Mouse (Mus musculus) ES-E14 (cell line): Measurements from ENCODE around the gene Rbfox2. TPM values are rescaled to one million over a fixed set of nuclear protein-coding genes. Genes with fewer than 3 reads are reported as not detected.

Source experiments
- DNase-seq: peaks from one replicate; pipeline ENCODE4 v3.0.0-alpha.2; 2013; ENCODE audit warnings: low read depth, low spot score
- H3K27ac ChIP-seq: 2 replicates; pipeline ENCODE4 v1.5.1; 2012; ENCODE audit warnings: low read depth, mild to moderate bottlenecking, low read length, moderate library complexity, mixed read lengths; ENCODE audit not compliant: poor library complexity, insufficient read depth, severe bottlenecking
- H3K36me3 ChIP-seq: 2 replicates; pipeline ENCODE4 v1.6.1; 2012; ENCODE audit warnings: mild to moderate bottlenecking, low read length, moderate library complexity, mixed read lengths; ENCODE audit not compliant: control insufficient read depth, poor library complexity, insufficient read depth, severe bottlenecking
- H3K4me1 ChIP-seq, 2 experiments: fragments of 150-350 bp in 1 of 2; sonication (generic) in 1 of 2; 2 replicates each; pipeline ENCODE4 v1.6.1; 2012; ENCODE audit warnings: low read length in 2 of 2, mild to moderate bottlenecking in 1 of 2, mixed read lengths in 1 of 2; ENCODE audit not compliant: control insufficient read depth in 2 of 2, insufficient read depth in 2 of 2, poor library complexity in 1 of 2
- H3K4me3 ChIP-seq, 2 experiments: fragments of 150-350 bp in 1 of 2; sonication (generic) in 1 of 2; 2 replicates each; pipeline ENCODE4 v1.5.1; 2012; ENCODE audit warnings: low read length in 2 of 2, low read depth in 1 of 2, mild to moderate bottlenecking in 1 of 2, mixed read lengths in 1 of 2; ENCODE audit not compliant: insufficient read depth in 1 of 2, poor library complexity in 1 of 2, severe bottlenecking in 1 of 2
- H3K9ac ChIP-seq: 2 replicates; pipeline ENCODE4 v1.6.1; 2012; ENCODE audit warnings: low read depth, mild to moderate bottlenecking, low read length, mixed read lengths; ENCODE audit not compliant: poor library complexity, insufficient read depth, severe bottlenecking
- H3K9me3 ChIP-seq: fragments of 150-350 bp; sonication (generic); 2 replicates; pipeline ENCODE4 v1.6.1; 2012; ENCODE audit warnings: low read depth, mild to moderate bottlenecking, low read length; ENCODE audit not compliant: control insufficient read depth, insufficient read depth
- CHD2 ChIP-seq: IDR thresholded peaks from 2 replicates; pipeline ENCODE4 v1.6.1; 2014; ENCODE audit warnings: mild to moderate bottlenecking, low read depth, low read length, inconsistent platforms
- HCFC1 ChIP-seq: IDR thresholded peaks from 2 replicates; pipeline ENCODE4 v1.6.1; 2012; ENCODE audit warnings: low read length, inconsistent platforms, borderline replicate concordance; ENCODE audit not compliant: insufficient read depth
- MAFK ChIP-seq: IDR thresholded peaks from 2 replicates; pipeline ENCODE4 v1.6.1; 2014; ENCODE audit warnings: mild to moderate bottlenecking, low read depth, low read length, inconsistent platforms; ENCODE audit not compliant: insufficient read depth
- ZC3H11A ChIP-seq: IDR thresholded peaks from 2 replicates; pipeline ENCODE4 v1.6.1; 2012; ENCODE audit warnings: low read depth, mild to moderate bottlenecking, inconsistent platforms, low read length, borderline replicate concordance
- ZNF384 ChIP-seq: IDR thresholded peaks from 2 replicates; pipeline ENCODE4 v1.6.1; 2012; ENCODE audit warnings: low read depth, low read length, inconsistent platforms
- in situ Hi-C, 2 experiments: fragments of 600-800 bp; cut with MboI; formaldehyde crosslinking; loops; one replicate each; pipeline ENCODE4 v1.15.1; 2025; ENCODE audit warnings: low sequenced_read_pairs in 2 of 2, inconsistent platforms in 1 of 2; ENCODE audit not compliant: unreplicated experiment in 2 of 2
- total RNA-seq: library from RNA; depleted of rRNA; stranded (reverse); fragments of 300-350 nt; gene quantifications from 2 replicates; pipeline ENCODE4 v1.2.3, GENCODE M21; 2012

Gene Rbfox2
- total RNA-seq, 1 experiment = 56.4 TPM

DNA sequence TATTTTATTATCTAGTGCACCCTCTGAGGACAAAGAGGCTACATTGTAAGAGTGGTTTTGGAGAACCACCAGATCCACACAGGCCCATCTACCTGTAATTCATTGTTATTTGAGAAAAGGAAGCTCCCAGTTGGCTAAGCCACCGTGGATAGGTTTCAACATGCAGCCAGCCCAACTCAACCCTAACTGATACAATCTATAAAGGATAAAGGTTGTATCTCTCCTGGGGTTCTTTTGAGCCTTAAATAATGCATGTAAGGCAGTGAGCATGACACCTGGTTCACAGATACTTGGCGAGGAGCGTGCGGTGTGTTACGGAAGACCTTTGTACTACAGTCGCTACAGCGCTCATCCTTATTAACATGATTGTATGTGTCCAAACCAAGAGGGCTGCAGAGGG is 6.0 kb upstream of the Rbfox2 start:
- Histone ChIP-seq H3K36me3 (no peaks in the 10 kb centered on the region), H3K27ac (no peak overlapping the region), H3K4me3 (no peak overlapping the region), H3K4me1 (peaks cover 2 to 18% of the 10 kb centered on the region in 2 experiments; a peak in 1 of 4 replicates), H3K9me3 (no peaks in the 10 kb centered on the region), H3K9ac (no peak overlapping the region)
- no peak for DNase-seq
- in situ Hi-C loops = no loop called here
- no peak for TF ChIP-seq HCFC1
- no peak for TF ChIP-seq CHD2
- TF ChIP-seq ZC3H11A = no peak
- TF ChIP-seq MAFK = no peak
- TF ChIP-seq ZNF384 = no peak

GRCm38 (mm10) chr15:77307767-77308495 is 1.1 kb upstream of the Rbfox2 start:
- TF ChIP-seq ZNF384 (no peak), CHD2 (no peak), HCFC1 (no peak)

DNA sequence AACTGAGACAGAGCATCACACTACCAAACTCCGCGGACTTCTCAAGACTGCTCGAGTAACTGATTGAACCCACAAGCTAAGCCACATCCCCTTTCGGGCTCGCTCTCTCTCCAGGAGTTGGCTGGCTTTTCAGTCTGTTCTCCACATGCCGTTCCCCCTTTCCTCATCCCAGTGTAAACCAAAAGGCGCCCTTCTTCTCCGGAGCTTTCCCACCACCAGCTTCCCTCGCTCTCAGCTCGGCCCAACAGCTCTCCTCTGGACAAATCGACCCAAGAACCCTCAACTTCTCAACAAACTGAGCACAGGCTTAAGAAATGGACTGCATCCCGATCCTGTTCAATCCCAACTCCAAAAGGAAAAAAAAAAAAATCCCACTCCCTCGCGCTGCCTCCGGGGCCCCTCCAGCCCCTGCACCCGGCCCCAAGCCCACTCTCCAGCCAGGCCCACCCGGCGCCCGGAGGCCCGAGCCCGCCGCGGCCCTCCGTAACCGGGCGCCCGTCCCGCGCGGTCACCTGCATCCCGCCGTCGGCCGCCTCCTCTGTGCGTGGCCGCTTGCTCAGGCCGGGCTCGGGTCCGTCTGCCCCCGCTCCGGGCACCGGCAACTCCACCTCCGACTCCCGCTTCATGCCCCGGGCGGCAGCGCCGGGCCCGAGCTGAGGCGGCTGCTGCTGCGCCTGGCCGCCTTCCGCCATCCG is 805 bp downstream of the Rbfox2 start:
- Histone ChIP-seq H3K4me3 (peak overlapping the region; percentile 90 to 99), H3K9ac (peak overlapping the region; percentile 97), H3K4me1 (peaks cover 4 to 11% of the 10 kb centered on the region in 2 experiments; a peak in 3 of 4 replicates), H3K36me3 (peaks cover 6% of the 10 kb centered on the region; the same call in 1 of the 2 replicates), H3K9me3 (no peaks in the 10 kb centered on the region), H3K27ac (peak overlapping the region; percentile 95)
- peak; percentile 20 for DNase-seq
- no peak for TF ChIP-seq MAFK
- no peak for TF ChIP-seq ZC3H11A
- no peak for TF ChIP-seq HCFC1
- no peak for TF ChIP-seq CHD2
- no peak for TF ChIP-seq ZNF384
- in situ Hi-C loops = no loop called here

More at GRCm38 (mm10) chr15:77307767-77308495, 1.1 kb upstream of the Rbfox2 start:
- in situ Hi-C loops = no loop called here
- Histone ChIP-seq H3K9ac (no peak overlapping the region), H3K4me3 (peak overlapping the region in 1 of 2 experiments; percentile 99; a peak in 2 of 4 replicates), H3K4me1 (peaks cover 2 to 9% of the 10 kb centered on the region in 2 experiments; a peak in 2 of 4 replicates), H3K36me3 (no peaks in the 10 kb centered on the region), H3K27ac (no peak overlapping the region), H3K9me3 (no peaks in the 10 kb centered on the region)
- no peak for DNase-seq

DNA sequence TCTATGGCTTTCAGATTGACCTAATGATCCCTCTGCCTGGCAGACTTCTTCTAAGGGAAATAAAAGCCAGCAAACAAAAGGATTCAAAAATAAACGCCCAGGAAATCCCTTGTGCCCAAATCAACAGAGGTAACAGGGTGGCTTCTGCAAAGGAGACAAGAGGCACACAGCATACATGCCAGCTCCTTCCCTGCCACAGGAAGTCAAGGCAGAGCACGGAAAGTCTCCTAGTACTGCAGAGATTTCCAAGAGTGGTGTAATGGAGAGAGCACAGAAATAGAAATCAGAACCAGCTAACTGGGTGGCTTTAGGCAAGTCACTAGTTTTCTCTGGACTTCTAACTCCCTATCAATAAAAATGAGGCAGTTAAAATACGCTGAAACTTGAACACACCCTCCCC is 1.8 kb downstream of the Rbfox2 start:
- Histone ChIP-seq H3K9ac (no peak overlapping the region), H3K4me3 (peak overlapping the region; percentile 90 to 99; a peak in 3 of 4 replicates), H3K9me3 (no peaks in the 10 kb centered on the region), H3K36me3 (peaks cover 6% of the 10 kb centered on the region; the same call in 1 of the 2 replicates), H3K4me1 (peaks cover 5 to 11% of the 10 kb centered on the region in 2 experiments; a peak in 3 of 4 replicates), H3K27ac (no peak overlapping the region)
- in situ Hi-C loops = no loop called here
- no peak for TF ChIP-seq HCFC1
- TF ChIP-seq ZNF384 = no peak
- no peak for TF ChIP-seq MAFK
- TF ChIP-seq ZC3H11A = no peak
- TF ChIP-seq CHD2 = no peak
- no peak for DNase-seq
